Mouse (Mus musculus) retina, postnatal 7 days (tissue): ENCODE data around the gene Cebpa.
A peak's percentile ranks its signal among the peaks of the same experiment; 100 is the strongest.

Experiments
- DNase-seq: peaks from one replicate; pipeline ENCODE4 v3.0.0-alpha.2; 2012; ENCODE audit warnings: low read depth, low spot score

Cebpa gene

DNA sequence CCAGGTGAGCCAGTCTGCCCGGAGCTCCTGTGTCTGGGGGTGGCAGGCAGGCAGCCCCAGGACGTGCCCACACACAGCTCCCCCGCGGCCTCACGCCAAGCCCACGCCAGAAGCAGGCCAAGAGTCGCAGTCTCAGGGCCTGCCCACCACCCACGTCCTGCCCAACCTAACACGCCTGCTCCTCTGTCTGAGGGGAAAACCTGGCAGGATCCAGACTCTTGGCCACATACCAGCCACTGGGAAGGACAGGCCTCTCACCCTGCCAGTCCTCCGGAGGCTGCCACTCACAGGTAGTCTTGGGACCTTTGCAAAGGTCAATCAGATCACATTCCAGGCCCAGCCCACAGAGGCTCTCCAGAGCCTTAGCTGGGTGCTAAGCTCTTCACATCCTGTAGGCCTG, 27.2 kb downstream of the Cebpa start:
- DNase-seq: no peak

DNA sequence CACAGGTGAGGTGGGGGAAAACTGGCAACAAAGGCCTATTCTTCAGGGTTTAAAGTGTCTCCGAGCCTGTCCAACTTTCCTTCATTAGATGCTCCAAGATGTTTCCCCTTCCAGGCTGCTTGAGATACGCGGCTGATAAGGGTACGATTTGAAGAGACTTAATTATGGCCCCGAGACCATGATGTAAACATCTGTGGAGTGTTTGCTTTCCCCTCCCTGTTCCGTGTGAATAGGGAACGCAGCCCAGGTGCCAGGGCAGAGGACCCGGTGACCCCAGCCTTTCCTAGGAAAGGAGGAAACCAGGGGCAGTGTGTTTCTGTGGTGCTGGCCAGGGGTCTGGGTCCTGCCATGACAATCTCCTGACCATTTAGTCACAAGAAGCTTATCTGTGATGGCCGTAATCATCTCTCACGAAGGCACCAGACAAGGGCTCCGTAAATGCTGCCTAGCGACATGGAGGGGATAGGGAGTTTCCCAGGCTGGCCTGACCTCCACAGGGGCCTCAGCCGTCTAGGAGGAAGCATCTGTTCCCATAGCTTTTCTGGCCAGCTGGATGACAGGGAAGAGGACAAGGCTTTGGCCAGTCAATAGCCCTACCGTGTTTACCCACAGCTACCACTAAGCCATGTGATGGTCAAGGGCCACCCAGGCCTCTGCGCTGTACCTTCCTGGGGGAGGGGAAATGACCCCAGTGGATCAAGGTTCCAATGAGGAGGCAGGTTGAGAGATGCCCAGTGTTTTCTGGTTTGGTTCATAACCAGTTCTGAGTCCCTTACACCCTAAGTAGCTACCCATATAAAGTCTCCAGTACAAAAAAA, 30.7 kb downstream of the Cebpa start:
- DNase-seq: no peak

DNA sequence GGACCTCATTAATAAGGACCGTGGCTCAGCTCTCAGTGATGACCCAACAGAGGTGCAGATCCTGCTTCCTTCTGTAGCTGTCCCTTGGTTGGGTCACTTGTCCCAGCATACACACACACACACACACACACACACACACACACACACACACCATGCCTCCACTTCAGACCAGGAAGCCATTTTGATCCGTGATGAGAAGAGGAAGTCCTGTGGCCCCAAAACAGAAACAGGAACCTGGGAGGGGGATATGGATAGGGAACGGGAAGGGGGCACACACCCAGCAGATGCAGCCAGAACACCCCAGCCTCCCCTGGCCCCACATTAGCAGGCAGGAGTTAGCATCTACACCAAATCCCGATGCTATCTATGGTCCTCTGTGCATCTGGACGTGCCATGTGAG, 31.8 kb downstream of the Cebpa start:
- no peak for DNase-seq

DNA sequence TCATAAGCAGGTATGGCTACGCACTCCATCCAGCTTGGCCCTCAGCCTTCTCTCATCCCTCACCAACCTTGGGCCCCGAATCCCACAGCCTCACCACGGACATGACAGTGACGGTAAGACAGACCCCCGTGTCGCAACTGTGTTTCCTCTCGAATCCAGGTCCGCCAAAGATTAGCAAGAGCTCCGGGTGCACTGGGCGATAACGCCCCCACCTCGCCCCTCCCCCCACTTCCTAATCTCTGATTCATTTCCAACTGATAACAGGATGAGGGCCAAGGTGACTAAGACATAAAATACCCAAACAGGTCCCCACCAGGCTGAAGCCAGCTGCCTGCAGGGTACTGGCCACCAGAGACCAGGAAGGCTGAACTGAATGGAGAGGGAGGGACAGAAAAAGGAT, 35.4 kb downstream of the Cebpa start:
- no peak for DNase-seq

DNA sequence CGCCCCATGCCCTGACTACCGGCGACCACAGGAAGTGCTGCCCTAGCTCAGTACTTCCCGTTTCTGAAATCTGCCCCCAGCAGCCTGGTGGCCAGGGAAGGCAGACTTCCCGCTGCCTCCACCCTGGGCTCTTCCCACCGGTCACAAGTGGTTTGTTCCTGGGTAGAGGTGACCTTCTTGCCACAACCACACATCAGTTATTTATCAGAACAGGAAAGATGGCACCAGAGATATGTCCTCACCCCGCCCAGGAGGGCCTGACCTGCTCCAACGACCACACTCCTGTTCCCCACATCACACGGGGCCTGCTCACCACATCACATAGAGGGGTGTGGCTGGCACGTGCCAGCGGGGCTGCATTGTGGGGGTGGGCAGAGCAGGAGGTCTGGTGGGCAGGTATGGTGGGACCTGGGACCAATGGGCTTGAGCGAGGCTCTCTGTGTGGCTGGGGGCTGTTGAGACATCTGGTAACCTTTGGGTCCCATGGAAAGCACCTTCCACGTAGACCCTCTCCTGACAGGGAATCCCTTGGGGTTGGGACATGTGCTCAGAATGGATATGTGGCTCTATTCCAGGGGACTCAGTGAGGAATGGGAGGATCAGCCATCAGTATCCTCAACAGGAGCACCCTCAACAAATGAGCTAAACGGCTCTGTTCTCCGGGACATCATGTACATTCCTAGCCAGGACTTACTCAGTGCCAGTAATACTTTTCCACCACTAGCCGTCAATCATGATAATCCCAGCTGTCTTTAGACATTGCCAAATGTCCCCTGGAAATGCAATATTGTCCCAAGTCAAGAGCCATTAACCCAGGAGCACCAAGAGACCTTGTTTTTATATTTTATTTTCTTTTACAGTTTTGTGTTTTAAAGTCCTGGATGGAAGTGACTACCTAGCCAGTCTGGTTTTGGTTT, 37.7 kb downstream of the Cebpa start:
- DNase-seq: no peak

DNA sequence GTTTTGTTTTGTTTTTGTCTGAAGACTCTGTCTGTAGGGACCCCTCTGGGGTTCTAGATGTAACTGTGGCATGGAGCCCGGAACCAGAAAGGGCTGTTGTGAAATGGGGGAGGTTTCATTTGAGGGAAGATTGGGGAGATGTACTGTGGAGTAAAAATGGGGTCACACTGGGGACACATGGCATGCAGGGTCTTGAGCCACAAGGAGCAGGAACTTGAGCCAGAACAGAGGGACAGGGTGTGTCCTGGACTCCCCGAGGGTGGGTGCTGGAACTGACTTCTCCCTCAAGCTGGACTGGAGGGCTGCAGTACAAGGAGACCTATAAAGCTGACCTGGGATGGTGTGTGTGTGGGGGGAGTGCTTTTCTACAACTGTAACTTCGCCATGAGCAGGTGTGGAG, 38.4 kb downstream of the Cebpa start:
- DNase-seq: no peak

DNA sequence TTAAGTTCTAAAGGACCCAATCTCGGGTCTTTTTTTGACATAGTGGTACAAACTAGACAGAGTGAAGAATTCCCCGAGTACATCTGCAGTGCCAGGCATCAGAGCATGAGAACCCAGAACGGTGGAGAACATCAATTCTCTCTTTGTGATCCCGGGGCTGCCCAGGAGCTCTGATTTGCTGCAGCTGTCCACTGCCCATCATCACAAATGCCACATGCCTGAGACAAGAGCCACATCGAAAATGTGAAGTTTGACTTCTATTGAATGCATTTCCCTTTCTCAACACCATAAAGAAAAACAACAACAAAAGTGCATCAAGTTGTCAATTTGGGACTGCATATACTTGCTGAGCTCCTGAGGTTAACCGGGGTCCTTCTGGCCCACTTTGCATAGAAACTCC, 43.4 kb downstream of the Cebpa start:
- no peak for DNase-seq

DNA sequence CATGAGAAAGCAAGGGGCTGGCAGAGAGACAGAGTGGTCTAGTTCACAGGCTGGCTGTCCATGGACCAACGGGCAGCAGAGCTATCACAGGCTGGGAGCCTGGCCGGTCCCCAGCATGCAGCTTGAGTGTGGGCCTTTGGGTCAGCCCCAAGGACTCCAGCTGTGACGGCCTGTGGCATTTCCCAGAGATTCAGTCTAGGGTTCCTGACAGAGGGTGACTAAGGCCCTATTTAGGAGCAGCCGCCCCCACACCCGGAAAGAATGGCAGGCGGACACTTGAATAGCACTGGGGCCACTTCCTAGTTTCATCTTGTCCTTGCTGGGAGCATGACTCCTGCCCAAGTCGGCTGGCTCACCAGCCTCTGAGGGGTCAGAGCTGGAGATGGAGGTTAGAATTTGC, 44.5 kb downstream of the Cebpa start:
- no peak for DNase-seq

DNA sequence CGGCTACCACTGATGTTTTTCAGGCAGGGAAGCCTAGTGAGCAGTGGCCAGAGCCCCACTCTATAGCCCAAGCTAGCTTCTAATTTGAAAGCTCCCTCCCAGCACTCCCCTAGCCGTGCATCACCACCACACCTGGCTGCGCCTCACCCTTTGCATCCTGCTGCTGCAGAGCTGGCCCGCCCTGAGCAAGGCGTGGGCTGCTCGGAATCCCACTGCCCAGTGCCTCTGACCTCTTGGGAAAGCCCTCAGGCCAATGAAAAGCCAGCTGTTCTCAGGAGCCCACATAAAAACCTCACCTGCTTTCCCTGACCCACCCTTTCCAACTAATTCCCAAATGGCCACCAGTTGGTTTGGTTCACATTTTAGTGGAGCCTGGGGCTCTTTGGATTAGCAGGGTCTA, 45.0 kb downstream of the Cebpa start:
- DNase-seq: no peak

DNA sequence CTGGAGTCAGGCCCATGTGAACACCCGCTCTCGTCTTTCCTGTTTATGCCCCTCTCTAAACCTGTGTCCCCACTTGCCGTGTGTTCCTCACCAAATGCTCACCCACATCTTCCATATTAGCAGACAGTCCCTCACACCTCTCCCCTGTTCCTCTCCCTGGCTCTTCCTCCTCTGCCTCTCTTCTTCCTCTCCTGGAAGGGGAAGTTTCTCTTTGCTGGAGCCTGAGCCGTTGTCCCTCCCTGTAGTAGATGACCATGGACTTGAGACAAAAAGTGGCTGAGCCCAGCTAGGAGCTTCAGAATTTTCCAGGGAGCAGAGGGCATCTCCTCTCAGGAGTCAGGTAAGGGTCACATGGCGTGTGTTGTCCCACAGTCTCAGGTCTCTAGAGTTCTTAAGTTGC, 47.9 kb downstream of the Cebpa start:
- no peak for DNase-seq

DNA sequence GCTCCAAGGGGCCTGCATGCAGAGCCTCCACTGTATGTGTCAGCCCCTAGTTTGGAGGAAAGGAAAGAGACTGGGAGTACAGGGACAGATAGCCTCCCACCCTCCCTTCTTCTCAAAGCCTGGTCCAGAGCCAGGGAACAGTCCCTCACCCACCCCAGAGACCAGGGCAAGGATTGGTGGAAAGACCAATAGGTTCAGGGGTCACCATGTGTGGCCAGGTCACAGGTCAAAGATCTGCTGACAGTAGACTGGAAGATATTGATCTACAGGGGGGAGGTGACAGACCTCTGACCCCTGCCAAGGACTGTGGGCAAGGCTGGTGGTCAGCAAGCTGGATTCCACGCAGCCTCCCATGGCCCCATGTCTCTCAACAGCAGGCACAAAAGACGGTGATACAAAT, 48.8 kb downstream of the Cebpa start:
- DNase-seq: no peak

DNA sequence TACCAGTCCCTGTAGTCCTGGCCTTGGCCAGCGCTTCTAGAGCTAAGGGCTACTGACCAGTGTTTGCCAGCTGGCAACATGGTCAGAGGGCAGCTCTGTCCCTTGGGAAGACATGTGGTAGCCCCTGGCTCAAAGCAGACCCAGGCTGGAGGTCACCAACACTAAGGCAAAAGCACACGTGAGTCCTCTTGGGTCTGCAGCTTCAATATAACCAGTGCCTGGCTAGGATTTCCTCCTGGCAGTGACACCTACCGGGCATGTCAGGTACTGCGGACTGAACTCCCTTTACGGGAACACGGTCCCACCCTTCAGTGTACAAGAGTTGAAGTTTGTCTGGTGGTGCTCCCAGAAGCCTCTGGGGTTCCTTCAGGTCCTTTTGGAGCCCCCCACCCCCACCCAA, 50.2 kb downstream of the Cebpa start:
- DNase-seq: peak; percentile 58
